Mouse (Mus musculus) embryonic facial prominence, embryonic 11.5 days (tissue): Measurements from ENCODE around the gene Yif1b. TPM values are rescaled to one million over a fixed set of nuclear protein-coding genes. Genes with fewer than 3 reads are reported as not detected.

Source experiments
- ATAC-seq: fragments of 200-750 bp; cut with Nextera tagmentation; replicated peaks from 2 replicates; pipeline ENCODE4 v1.8.0; 2017; ENCODE audit warnings: low read depth; ENCODE audit not compliant: insufficient number of reproducible peaks, low FRiP score, low TSS enrichment
- DNase-seq: peaks from one replicate; pipeline ENCODE4 v3.0.0-alpha.2; 2015; ENCODE audit warnings: low spot score
- H3K27ac ChIP-seq: fragments of 300-500 bp; sonication (generic); replicated peaks from 2 replicates; pipeline ENCODE4 v1.5.1; 2014; ENCODE audit warnings: mild to moderate bottlenecking, low read depth, low read length, control low read depth
- H3K27me3 ChIP-seq: fragments of 300-500 bp; sonication (generic); 2 replicates; pipeline ENCODE4 v1.6.1; 2014; ENCODE audit warnings: mild to moderate bottlenecking, low read length, moderate library complexity, mixed read lengths; ENCODE audit not compliant: control insufficient read depth, insufficient read depth
- H3K36me3 ChIP-seq: fragments of 300-500 bp; sonication (generic); replicated peaks from 2 replicates; pipeline ENCODE4 v1.6.1; 2014; ENCODE audit warnings: low read depth, mild to moderate bottlenecking, low read length, moderate library complexity, mixed read lengths; ENCODE audit not compliant: control insufficient read depth, insufficient read depth
- H3K4me1 ChIP-seq: fragments of 300-500 bp; sonication (generic); 2 replicates; pipeline ENCODE4 v1.6.1; 2014; ENCODE audit warnings: low read length, mixed read lengths; ENCODE audit not compliant: control insufficient read depth, insufficient read depth
- H3K4me2 ChIP-seq: fragments of 300-500 bp; sonication (generic); 2 replicates; pipeline ENCODE4 v1.6.1; 2014; ENCODE audit warnings: low read depth, mild to moderate bottlenecking, control low read depth, low read length, moderate library complexity
- H3K4me3 ChIP-seq: fragments of 300-500 bp; sonication (generic); 2 replicates; pipeline ENCODE4 v1.5.1; 2014; ENCODE audit warnings: low read depth, low read length, control low read depth
- H3K9ac ChIP-seq: fragments of 300-500 bp; sonication (generic); replicated peaks from 2 replicates; pipeline ENCODE4 v1.6.1; 2014; ENCODE audit warnings: mild to moderate bottlenecking, control low read depth, low read length
- H3K9me3 ChIP-seq: fragments of 300-500 bp; sonication (generic); replicated peaks from 2 replicates; pipeline ENCODE4 v1.6.1; 2016; ENCODE audit warnings: mild to moderate bottlenecking, low read length, inconsistent platforms, mixed read lengths; ENCODE audit not compliant: control insufficient read depth
- WGBS: fragments of 180-500 bp; shearing (Covaris S2); extraction: QIAGEN DNeasy Blood & Tissue Kit; methylation state at CpG from one replicate; pipeline ENCODE4 v1.1.7; 2014; 5-methylcytosine and 5-hydroxymethylcytosine counted together
- polyA plus RNA-seq: library from polyadenylated mRNA; unstranded; fragments of >200 nt; fragmentation: Nextera tagmentation; extraction: Ambion mirVana; gene quantifications from 2 replicates; pipeline ENCODE4 v1.2.1, GENCODE M21; 2014

The Yif1b gene
- polyA plus RNA-seq, 1 experiment from 2014 or later = 86.1 TPM

DNA sequence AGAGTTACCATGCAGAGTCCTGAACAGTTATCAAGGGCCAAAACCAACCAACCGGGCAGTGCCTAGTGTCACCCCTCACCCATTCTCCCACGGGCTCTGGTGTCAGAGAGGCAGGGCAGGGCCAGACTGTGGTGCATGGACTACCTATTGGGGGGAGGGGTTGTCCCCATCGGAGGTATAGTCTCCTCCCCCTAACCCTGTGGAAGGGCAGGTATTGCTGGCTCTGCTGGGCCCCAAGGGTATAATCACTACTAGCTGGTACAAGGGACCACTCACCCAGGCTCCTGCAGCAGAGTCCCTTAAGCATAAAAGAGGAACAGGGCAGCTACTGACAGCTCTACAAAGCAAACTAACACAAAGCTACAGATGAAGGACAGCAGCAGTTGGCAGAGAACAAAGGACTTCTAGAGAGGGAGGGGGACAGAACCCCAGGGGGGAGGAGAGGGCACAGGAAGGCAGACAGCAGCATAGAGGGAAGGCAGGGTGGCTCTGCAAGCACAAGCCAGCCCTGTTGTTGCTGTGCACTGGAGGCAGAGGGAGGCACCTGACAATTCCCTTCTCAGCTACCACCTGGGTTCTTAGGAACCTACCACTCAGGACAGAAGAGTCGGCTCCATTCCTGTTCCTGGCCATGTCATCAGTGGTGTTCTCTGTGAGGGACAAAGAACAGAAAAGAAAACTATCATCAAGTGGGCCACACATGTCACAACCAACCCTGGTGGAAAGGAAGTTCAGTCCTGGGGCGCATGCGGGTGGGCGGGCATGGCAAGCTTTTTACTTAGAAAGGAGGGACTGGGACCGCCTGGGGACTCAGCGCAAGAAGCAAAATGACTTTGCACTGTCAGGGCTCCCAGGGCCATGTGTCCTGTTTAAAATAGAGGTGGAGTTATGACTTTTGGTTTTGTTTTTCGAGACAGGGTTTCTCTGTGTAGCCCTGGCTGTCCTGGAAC, 21.9 kb downstream of the Yif1b start:
- Histone ChIP-seq H3K27ac (no peak overlapping the region), H3K36me3 (no peaks in the 10 kb centered on the region), H3K4me1 (0 out of 2 replicates have a peak, but pooled peaks cover 7% of the 10 kb centered on the region), H3K27me3 (no peaks in the 10 kb centered on the region), H3K4me2 (peak overlapping the region; percentile 7; the same call in 1 of the 2 replicates), H3K9me3 (no peaks in the 10 kb centered on the region), H3K4me3 (no peak overlapping the region), H3K9ac (no peak overlapping the region)
- DNase-seq (no peak), ATAC-seq (peak; percentile 63)
- WGBS = 73% methylated on average over 10 of the region's 10 CpGs

DNA sequence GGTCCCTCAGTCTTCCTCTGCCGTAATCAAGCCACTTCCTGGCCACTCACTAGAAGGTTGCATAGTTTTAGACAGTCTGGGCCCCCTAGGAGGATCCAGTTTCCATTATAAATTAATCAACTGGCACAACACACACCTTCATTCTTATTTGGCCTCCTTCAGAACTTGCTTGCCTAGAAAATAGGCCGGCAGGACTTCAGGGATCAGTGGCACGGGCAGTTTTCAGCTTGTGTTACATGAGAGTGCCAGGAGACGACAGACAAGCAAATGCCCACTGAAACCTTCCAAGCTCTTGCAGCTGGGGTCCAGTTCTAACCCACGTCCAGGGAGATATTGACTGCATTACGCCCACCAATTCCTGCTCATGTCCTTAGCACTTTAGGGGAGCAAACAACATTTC, 24.0 kb downstream of the Yif1b start:
- Histone ChIP-seq H3K4me2 (no peak overlapping the region), H3K4me3 (no peak overlapping the region), H3K27me3 (no peaks in the 10 kb centered on the region), H3K4me1 (peaks cover 7% of the 10 kb centered on the region; the same call in 1 of the 2 replicates), H3K9ac (no peak overlapping the region), H3K9me3 (no peaks in the 10 kb centered on the region), H3K27ac (no peak overlapping the region), H3K36me3 (no peaks in the 10 kb centered on the region)
- DNase-seq (no peak), ATAC-seq (no peak)
- 69% methylated on average over 6 of the region's 6 CpGs for WGBS

DNA sequence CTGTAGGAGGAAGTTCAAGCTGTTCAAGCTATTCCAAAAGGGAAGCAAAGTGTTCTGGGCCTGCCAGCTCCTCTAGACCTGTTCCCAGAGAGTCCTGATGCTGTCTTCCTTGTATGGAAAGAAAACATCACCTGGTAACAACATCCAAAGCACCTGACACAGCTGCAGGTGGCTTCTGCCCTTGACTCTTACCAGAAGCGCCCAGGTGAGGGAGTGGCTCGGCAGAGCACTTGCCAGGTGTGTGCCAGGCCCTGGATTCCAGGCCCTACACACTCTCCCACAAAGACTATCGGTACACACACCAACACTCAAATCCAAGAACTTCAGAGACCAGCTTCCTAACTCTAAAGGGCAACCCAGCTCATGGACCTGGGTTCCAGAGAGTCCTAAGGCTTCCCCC, 25.7 kb downstream of the Yif1b start:
- H3K9me3 ChIP-seq = no peaks in the 10 kb centered on the region
- no peak overlapping the region for H3K4me3 ChIP-seq
- no peak overlapping the region for H3K4me2 ChIP-seq
- no peaks in the 10 kb centered on the region for H3K36me3 ChIP-seq
- H3K9ac ChIP-seq = no peak overlapping the region
- peaks cover 7% of the 10 kb centered on the region; the same call in 1 of the 2 replicates for H3K4me1 ChIP-seq
- DNase-seq (no peak), ATAC-seq (no peak)
- 97% methylated on average over 3 of the region's 3 CpGs for WGBS
- H3K27me3 ChIP-seq = no peaks in the 10 kb centered on the region
- H3K27ac ChIP-seq = no peak overlapping the region

DNA sequence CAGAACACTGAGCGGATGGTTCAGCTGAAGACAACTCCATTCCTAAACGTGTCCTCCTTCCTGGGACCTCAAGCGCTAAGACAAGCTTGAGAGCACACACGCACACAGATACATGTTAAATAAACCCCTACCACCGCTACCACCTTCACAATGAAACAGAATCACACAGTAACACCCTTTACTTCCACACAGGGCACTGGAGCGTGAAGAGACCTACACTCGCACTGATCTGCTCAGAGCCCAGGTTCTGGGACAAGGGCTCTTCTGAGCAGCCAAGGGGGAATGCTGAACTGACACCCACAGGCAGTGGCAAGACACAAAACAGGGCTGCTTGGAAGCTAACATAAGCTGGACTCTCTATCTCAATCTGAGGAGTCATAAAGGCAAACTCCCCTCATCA, 27.5 kb downstream of the Yif1b start:
- Histone ChIP-seq H3K27ac (no peak overlapping the region), H3K27me3 (no peaks in the 10 kb centered on the region), H3K9me3 (no peaks in the 10 kb centered on the region), H3K4me3 (no peak overlapping the region), H3K4me1 (no peaks in the 10 kb centered on the region; the same call in 1 of the 2 replicates), H3K4me2 (no peak overlapping the region), H3K9ac (no peak overlapping the region), H3K36me3 (no peaks in the 10 kb centered on the region)
- no peak for ATAC-seq
- no peak for DNase-seq
- WGBS = 78% methylated on average over 7 of the region's 7 CpGs

DNA sequence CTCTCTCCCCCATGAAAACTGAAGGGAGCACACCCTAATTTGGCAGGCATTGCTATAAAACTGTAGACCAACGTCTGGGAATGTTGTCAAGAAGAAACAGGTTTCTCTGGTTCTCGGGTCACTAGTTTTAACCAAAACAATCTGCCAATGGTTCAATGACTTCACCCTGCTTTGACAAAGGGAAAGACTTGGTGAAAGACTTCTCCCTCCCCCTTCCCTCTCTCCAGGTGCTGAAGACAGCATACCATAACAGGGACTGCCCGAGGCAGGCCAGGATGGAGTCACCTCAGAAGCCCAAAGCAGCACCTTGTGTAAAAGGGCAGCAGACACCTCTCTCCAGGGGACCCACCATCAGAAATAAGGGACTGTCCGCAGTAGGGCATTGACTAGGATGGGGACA, 28.8 kb downstream of the Yif1b start:
- WGBS = 53% methylated on average over 4 of the region's 4 CpGs

DNA sequence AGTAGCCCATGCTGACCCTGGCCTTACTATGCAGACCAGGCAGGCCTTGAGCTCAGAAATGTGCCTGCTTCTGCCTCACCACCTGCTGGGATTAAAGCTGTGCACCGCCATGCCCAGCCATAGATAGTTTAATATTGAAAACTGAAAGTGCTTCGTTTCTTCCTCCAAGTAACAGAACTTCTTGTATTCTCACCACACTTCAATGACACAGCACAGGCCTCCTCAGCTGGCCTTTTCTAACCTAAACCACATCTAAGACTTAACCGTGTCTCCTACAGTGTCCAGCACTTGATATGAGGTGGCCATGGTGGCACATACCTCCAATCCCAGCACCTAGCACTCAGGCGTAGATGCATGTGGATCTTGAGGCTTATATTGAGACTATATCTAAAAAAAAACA, 32.3 kb downstream of the Yif1b start:
- Histone ChIP-seq H3K36me3 (no peaks in the 10 kb centered on the region), H3K9me3 (no peaks in the 10 kb centered on the region), H3K27ac (no peak overlapping the region), H3K4me3 (no peak overlapping the region), H3K4me2 (no peak overlapping the region), H3K9ac (no peak overlapping the region), H3K27me3 (no peaks in the 10 kb centered on the region), H3K4me1 (no peaks in the 10 kb centered on the region; the same call in 1 of the 2 replicates)
- no peak for ATAC-seq
- no peak for DNase-seq
- WGBS = 85% methylated on average over 4 of the region's 4 CpGs

More for the DNA sequence above, 28.8 kb downstream of the Yif1b start:
- Histone ChIP-seq H3K4me2 (no peak overlapping the region), H3K4me1 (no peaks in the 10 kb centered on the region; the same call in 1 of the 2 replicates), H3K9ac (no peak overlapping the region), H3K9me3 (no peaks in the 10 kb centered on the region), H3K27me3 (no peaks in the 10 kb centered on the region), H3K36me3 (no peaks in the 10 kb centered on the region), H3K27ac (no peak overlapping the region), H3K4me3 (no peak overlapping the region)
- peak; percentile 53 for DNase-seq
- no peak for ATAC-seq

DNA sequence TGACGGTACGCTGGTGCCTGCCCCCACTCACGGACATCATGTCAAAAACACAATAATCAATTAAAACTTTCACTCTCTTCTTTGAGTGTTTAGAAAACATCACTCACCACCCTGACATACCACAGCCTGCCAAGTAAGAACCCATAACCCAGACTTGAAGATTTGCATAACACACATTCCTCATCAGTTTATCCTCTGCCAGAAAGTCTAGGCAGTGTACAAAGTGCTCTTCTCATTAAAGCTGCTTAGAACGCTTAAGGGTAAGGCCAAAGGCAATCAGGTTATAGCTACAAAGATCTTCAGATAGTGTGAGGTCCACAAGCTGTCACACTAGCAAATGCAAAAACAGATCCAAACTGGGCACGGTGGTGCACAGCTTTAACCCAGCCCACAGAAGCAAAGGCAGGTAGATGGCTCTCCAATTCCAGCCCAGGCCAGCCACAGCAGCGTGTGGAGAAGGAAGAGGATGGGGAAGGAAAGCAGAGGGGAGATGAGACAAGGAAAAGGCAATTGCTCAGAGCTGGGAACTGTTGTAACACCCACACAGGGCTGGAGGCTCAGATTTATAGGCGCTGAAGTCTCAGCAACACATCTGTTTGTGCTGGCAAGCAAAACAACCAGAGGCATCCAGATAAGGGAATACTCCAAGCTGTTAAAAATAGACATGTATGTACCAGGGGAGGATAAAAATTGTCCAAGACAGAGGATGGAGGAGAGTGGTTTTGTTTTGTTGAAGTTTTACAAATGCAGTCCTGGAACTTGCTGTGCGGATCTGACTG, 33.7 kb downstream of the Yif1b start:
- Histone ChIP-seq H3K4me1 (no peaks in the 10 kb centered on the region), H3K9ac (no peak overlapping the region), H3K27me3 (no peaks in the 10 kb centered on the region), H3K4me2 (no peak overlapping the region), H3K27ac (no peak overlapping the region), H3K36me3 (no peaks in the 10 kb centered on the region), H3K9me3 (no peaks in the 10 kb centered on the region), H3K4me3 (no peak overlapping the region)
- ATAC-seq (no peak), DNase-seq (no peak)
- 75% methylated on average over 8 of the region's 8 CpGs for WGBS

DNA sequence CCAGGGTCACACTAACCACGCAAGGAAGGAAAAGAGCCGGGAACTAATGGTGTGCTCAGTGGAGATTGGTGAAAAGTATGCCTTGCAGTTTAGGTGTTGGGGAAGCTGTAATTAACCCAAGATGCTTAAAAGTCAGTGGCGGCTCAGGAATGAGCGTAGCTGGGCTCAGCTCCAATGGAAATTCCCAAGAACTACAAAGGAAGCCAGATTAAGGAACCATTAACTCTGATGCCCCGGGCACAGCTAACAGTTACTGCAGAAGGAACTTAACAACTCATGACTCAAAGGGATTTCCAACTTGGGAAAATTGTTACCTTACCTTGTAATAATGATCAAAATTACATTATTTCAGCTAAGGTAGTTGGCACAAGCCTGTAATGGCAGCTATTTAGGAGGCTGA, 38.6 kb downstream of the Yif1b start:
- Histone ChIP-seq H3K4me1 (no peaks in the 10 kb centered on the region; the same call in 1 of the 2 replicates), H3K4me2 (no peak overlapping the region), H3K36me3 (no peaks in the 10 kb centered on the region), H3K27ac (no peak overlapping the region), H3K4me3 (no peak overlapping the region), H3K9me3 (no peaks in the 10 kb centered on the region), H3K9ac (no peak overlapping the region), H3K27me3 (peaks cover 11% of the 10 kb centered on the region)
- 67% methylated on average over 5 of the region's 5 CpGs for WGBS
- ATAC-seq (no peak), DNase-seq (no peak)
